Mouse (Mus musculus): Measurements from ENCODE around the gene Prss35. TPM values are rescaled to one million over a fixed set of nuclear protein-coding genes. Genes with fewer than 3 reads are reported as not detected.
A peak's percentile ranks its signal among the peaks of the same experiment; 100 is the strongest.

Gene Prss35
- total RNA-seq, 2 experiments from 2014 or later = 11.9 to 15.4 TPM

- intact Hi-C loops (cut with DNase I) = no loop called here
Observed at GRCm38 (mm10) chr9:86728214-86728814, 15.1 kb upstream of the Prss35 start.

GRCm38 (mm10) chr9:86729084-86729483, 14.4 kb upstream of the Prss35 start:
- intact Hi-C loops (cut with DNase I) = no loop called here
- DNase-seq (ENCODE audit: extremely low spot score in 1 of 2, low spot score in 2 of 2) = no peak

More at GRCm38 (mm10) chr9:86728214-86728814, 15.1 kb upstream of the Prss35 start:
- DNase-seq (ENCODE audit: extremely low spot score in 1 of 2, low spot score in 2 of 2) = no peak

- no peak for DNase-seq (ENCODE audit: extremely low spot score in 1 of 2, low spot score in 2 of 2)
- intact Hi-C loops (cut with DNase I) = no loop called here
Observed at GRCm38 (mm10) chr9:86729811-86730210, 13.6 kb upstream of the Prss35 start.

- intact Hi-C loops (cut with DNase I) = no loop called here
- no peak for DNase-seq (ENCODE audit: extremely low spot score in 1 of 2, low spot score in 2 of 2)
Observed at GRCm38 (mm10) chr9:86734357-86734756, 9.1 kb upstream of the Prss35 start.

- intact Hi-C loops (cut with DNase I) = no loop called here
- no peak for DNase-seq (ENCODE audit: extremely low spot score in 1 of 2, low spot score in 2 of 2)
Observed at GRCm38 (mm10) chr9:86734795-86735194, 8.7 kb upstream of the Prss35 start.

- DNase-seq (ENCODE audit: extremely low spot score in 1 of 2, low spot score in 2 of 2) = no peak
- intact Hi-C loops (cut with DNase I) = no loop called here
Observed at GRCm38 (mm10) chr9:86736991-86737390, 6.5 kb upstream of the Prss35 start.

GRCm38 (mm10) chr9:86738067-86738466, 5.4 kb upstream of the Prss35 start:
- no peak for DNase-seq (ENCODE audit: extremely low spot score in 1 of 2, low spot score in 2 of 2)
- intact Hi-C loops (cut with DNase I) = no loop called here

GRCm38 (mm10) chr9:86738801-86739200, 4.6 kb upstream of the Prss35 start:
- no peak for DNase-seq (ENCODE audit: extremely low spot score in 1 of 2, low spot score in 2 of 2)
- intact Hi-C loops (cut with DNase I) = no loop called here

- DNase-seq (ENCODE audit: extremely low spot score in 1 of 2, low spot score in 2 of 2) = no peak
- intact Hi-C loops (cut with DNase I) = loop anchor here (5.0 kb wide), 1 partner anchor 43 kb away; the partner anchor contains the start of gene Me1
Observed at GRCm38 (mm10) chr9:86739971-86740370, 3.5 kb upstream of the Prss35 start.

GRCm38 (mm10) chr9:86744041-86744440, 592 bp downstream of the Prss35 start:
- DNase-seq (ENCODE audit: extremely low spot score in 1 of 2, low spot score in 2 of 2) = no peak
- intact Hi-C loops (cut with DNase I) = loop anchor here (5.0 kb wide), 1 partner anchor 47 kb away; the partner anchor contains the start of gene Me1

GRCm38 (mm10) chr9:86745926-86746581, 2.6 kb downstream of the Prss35 start:
- intact Hi-C loops (cut with DNase I) = loop anchor here (2.0 kb wide), 1 partner anchor 153 kb away; no protein-coding TSS in a partner anchor

GRCm38 (mm10) chr9:86762477-86763376, 19.3 kb downstream of the Prss35 start:
- intact Hi-C loops (cut with DNase I) = no loop called here
- DNase-seq (ENCODE audit: extremely low spot score in 1 of 2, low spot score in 2 of 2) = no peak

More at GRCm38 (mm10) chr9:86745926-86746581, 2.6 kb downstream of the Prss35 start:
- DNase-seq (ENCODE audit: extremely low spot score in 1 of 2, low spot score in 2 of 2) = peak; percentile 71 to 83

GRCm38 (mm10) chr9:86764002-86764401, 20.6 kb downstream of the Prss35 start:
- DNase-seq (ENCODE audit: extremely low spot score in 1 of 2, low spot score in 2 of 2) = no peak
- intact Hi-C loops (cut with DNase I) = no loop called here

- intact Hi-C loops (cut with DNase I) = no loop called here
- no peak for DNase-seq (ENCODE audit: extremely low spot score in 1 of 2, low spot score in 2 of 2)
Observed at GRCm38 (mm10) chr9:86766991-86767390, 23.5 kb downstream of the Prss35 start.

GRCm38 (mm10) chr9:86772897-86773296, 29.4 kb downstream of the Prss35 start:
- intact Hi-C loops (cut with DNase I) = loop anchor here (10.0 kb wide), 1 partner anchor 248 kb away; no protein-coding TSS in a partner anchor
- DNase-seq (ENCODE audit: extremely low spot score in 1 of 2, low spot score in 2 of 2) = no peak

- no peak for DNase-seq (ENCODE audit: extremely low spot score in 1 of 2, low spot score in 2 of 2)
- intact Hi-C loops (cut with DNase I) = loop anchor here (10.0 kb wide), 1 partner anchor 249 kb away; no protein-coding TSS in a partner anchor
Observed at GRCm38 (mm10) chr9:86773996-86774395, 30.5 kb downstream of the Prss35 start.

- intact Hi-C loops (cut with DNase I) = loop anchor here (10.0 kb wide), 1 partner anchor 251 kb away; no protein-coding TSS in a partner anchor
Observed at GRCm38 (mm10) chr9:86775374-86775773, 31.9 kb downstream of the Prss35 start.

GRCm38 (mm10) chr9:86777309-86777708, 33.9 kb downstream of the Prss35 start:
- intact Hi-C loops (cut with DNase I) = loop anchor here (10.0 kb wide), 1 partner anchor 253 kb away; no protein-coding TSS in a partner anchor

More at GRCm38 (mm10) chr9:86775374-86775773, 31.9 kb downstream of the Prss35 start:
- DNase-seq (ENCODE audit: extremely low spot score in 1 of 2, low spot score in 2 of 2) = no peak

GRCm38 (mm10) chr9:86778212-86778611, 34.8 kb downstream of the Prss35 start:
- DNase-seq (ENCODE audit: extremely low spot score in 1 of 2, low spot score in 2 of 2) = no peak

More at GRCm38 (mm10) chr9:86777309-86777708, 33.9 kb downstream of the Prss35 start:
- DNase-seq (ENCODE audit: extremely low spot score in 1 of 2, low spot score in 2 of 2) = no peak

More at GRCm38 (mm10) chr9:86778212-86778611, 34.8 kb downstream of the Prss35 start:
- intact Hi-C loops (cut with DNase I) = loop anchor here (10.0 kb wide), 1 partner anchor 253 kb away; no protein-coding TSS in a partner anchor

Measured in left cerebral cortex, postnatal 10 days (tissue).